Mouse (Mus musculus) kidney, adult 2 months (tissue): Measurements from ENCODE around the gene Dthd1.

Experiments
- CTCF ChIP-seq: fragments of 200-500 bp; conservative IDR thresholded peaks from 2 replicates; pipeline ENCODE4 v1.5.1; 2011; ENCODE audit warnings: low read depth, mild to moderate bottlenecking, control low read depth, low read length, moderate library complexity, mixed read lengths; ENCODE audit not compliant: insufficient read depth, insufficient read length
- POLR2A ChIP-seq: fragments of 200-500 bp; IDR thresholded peaks from one replicate; pipeline ENCODE4 v1.6.1; 2011; ENCODE audit warnings: low read depth, low read length, control low read depth

DNA sequence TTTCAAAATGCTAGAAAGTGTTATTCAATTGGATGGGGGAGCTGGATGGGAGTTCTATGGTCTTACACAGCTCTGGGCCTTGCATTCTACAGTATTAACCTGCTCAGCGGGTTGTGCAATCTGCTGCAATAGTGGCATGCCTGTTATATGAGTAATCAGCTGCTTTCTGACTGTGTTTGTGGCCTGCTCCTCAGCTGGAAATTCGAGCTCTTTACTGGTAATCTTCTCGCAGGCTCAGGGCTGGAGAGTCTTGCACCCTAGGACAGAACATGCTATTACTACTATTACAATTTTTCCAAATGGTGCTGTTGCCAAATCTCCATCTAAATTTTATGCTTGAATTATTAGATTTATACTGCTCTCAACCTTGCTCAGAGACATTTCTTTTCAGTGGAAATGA lies 26.8 kb upstream of the Dthd1 start:
- TF ChIP-seq POLR2A (no peak), CTCF (no peak)
